Mouse (Mus musculus) neutrophil, adult 5-6 weeks (primary cell): Measurements from ENCODE around the gene Megf9. TPM values are rescaled to one million over a fixed set of nuclear protein-coding genes. Genes with fewer than 3 reads are reported as not detected.

Source experiments
- ATAC-seq: fragments of 151-379, 151-347 bp; 2 replicates; pipeline ENCODE4 v1.8.0; 2017; ENCODE audit warnings: mild to moderate bottlenecking, moderate TSS enrichment; ENCODE audit not compliant: insufficient number of reproducible peaks, poor library complexity, low FRiP score, severe bottlenecking; ENCODE audit errors: extremely low read depth
- total RNA-seq: library from RNA; stranded (forward); fragments of 200-1000 nt; gene quantifications from 2 replicates; pipeline ENCODE4 v1.2.3, GENCODE M21; 2017

The Megf9 gene
- total RNA-seq, 1 experiment from 2014 or later = 12.7 TPM

DNA sequence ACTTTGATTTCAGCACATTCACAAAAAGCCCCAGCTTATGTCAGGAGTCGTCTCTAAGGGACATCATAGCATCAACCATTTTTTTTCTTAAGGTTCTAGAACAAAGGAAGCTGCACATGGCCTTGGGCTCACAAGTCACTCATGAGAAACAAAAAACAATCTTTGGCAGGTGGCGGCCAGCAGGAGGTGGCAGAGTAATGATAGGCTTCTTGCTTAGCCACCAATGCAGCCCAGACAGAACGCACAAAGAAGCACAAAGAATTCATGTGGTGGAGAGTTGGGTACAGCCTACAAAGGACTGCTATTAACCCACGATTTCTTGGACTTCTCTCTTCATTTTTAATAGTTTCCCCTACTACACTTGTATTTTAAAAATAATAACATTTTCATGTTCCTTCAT, 157.4 kb downstream of the Megf9 start:
- no peak for ATAC-seq

Other genes with a start within 250 kb of the Megf9 start
- 26.9 and 27.7 TPM in 2 replicates for gene Cdk5rap2, start 124.6 kb downstream of the Megf9 start, total RNA-seq